Mouse (Mus musculus) forebrain, embryonic 14.5 days (tissue): ENCODE measurements around the gene Ccdc84. TPM values are rescaled to one million over a fixed set of nuclear protein-coding genes. Genes with fewer than 3 reads are reported as not detected.
A peak's percentile ranks its signal among the peaks of the same experiment; 100 is the strongest.

Experiments used
- ATAC-seq: fragments of 200-750 bp; cut with Nextera tagmentation; 2 replicates; pipeline ENCODE4 v1.8.0; 2017; ENCODE audit warnings: mild to moderate bottlenecking, moderate library complexity
- DNase-seq: peaks from one replicate; pipeline ENCODE4 v3.0.0-alpha.2; 2015; ENCODE audit warnings: low spot score
- H3K27ac ChIP-seq: fragments of 300-500 bp; sonication (generic); 2 replicates; pipeline ENCODE4 v1.5.1; 2014; ENCODE audit warnings: low read depth, mild to moderate bottlenecking, control low read depth, low read length, moderate library complexity
- H3K27me3 ChIP-seq: fragments of 300-500 bp; sonication (generic); replicated peaks from 2 replicates; pipeline ENCODE4 v1.6.1; 2014; ENCODE audit warnings: low read length, control low read depth, mixed read lengths; ENCODE audit not compliant: control insufficient read depth, insufficient read depth
- H3K36me3 ChIP-seq: fragments of 300-500 bp; sonication (generic); 2 replicates; pipeline ENCODE4 v1.6.1; 2014; ENCODE audit warnings: low read length, control low read depth; ENCODE audit not compliant: control insufficient read depth, insufficient read depth
- H3K4me1 ChIP-seq: fragments of 300-500 bp; sonication (generic); 2 replicates; pipeline ENCODE4 v1.6.1; 2014; ENCODE audit warnings: antibody characterized with exemption, low read length, control low read depth; ENCODE audit not compliant: control insufficient read depth, insufficient read depth
- H3K4me2 ChIP-seq: fragments of 300-500 bp; sonication (generic); 2 replicates; pipeline ENCODE4 v1.6.1; 2014; ENCODE audit warnings: mild to moderate bottlenecking, control low read depth, low read length
- H3K4me3 ChIP-seq: fragments of 300-500 bp; sonication (generic); 2 replicates; pipeline ENCODE4 v1.5.1; 2014; ENCODE audit warnings: low read depth, low read length, control low read depth
- H3K9ac ChIP-seq: fragments of 300-500 bp; sonication (generic); 2 replicates; pipeline ENCODE4 v1.6.1; 2014; ENCODE audit warnings: mild to moderate bottlenecking, low read length, control low read depth, moderate library complexity
- H3K9me3 ChIP-seq: fragments of 300-500 bp; sonication (generic); replicated peaks from 2 replicates; pipeline ENCODE4 v1.6.1; 2016; ENCODE audit warnings: low read length, control low read depth, mixed read lengths; ENCODE audit not compliant: control insufficient read depth
- WGBS: fragments of 180-500 bp; shearing (Covaris S2); extraction: QIAGEN DNeasy Blood & Tissue Kit; methylation state at CpG from one replicate; pipeline ENCODE4 v1.1.7; 2014; 5-methylcytosine and 5-hydroxymethylcytosine counted together
- polyA plus RNA-seq: library from polyadenylated mRNA; unstranded; fragments of >200 nt; fragmentation: Nextera tagmentation; extraction: Ambion mirVana; gene quantifications from 2 replicates; pipeline ENCODE4 v1.2.1, GENCODE M21; 2014

The Ccdc84 gene
- polyA plus RNA-seq, 1 experiment from 2014 or later: 21.6 TPM

- Histone ChIP-seq H3K9me3 (no peaks in the 10 kb centered on the region), H3K4me2 (no peak overlapping the region), H3K9ac (no peak overlapping the region), H3K27ac (no peak overlapping the region), H3K27me3 (no peaks in the 10 kb centered on the region), H3K4me3 (no peak overlapping the region), H3K4me1 (0 out of 2 replicates have a peak, but pooled peaks cover 6% of the 10 kb centered on the region), H3K36me3 (peaks cover 52% of the 10 kb centered on the region)
- WGBS: 88% methylated on average over 13 of the region's 13 CpGs
- DNase-seq: no peak
- no peak for ATAC-seq
Observed at GRCm38 (mm10) chr9:44399114-44399794, 19.1 kb downstream of the Ccdc84 start.

DNA sequence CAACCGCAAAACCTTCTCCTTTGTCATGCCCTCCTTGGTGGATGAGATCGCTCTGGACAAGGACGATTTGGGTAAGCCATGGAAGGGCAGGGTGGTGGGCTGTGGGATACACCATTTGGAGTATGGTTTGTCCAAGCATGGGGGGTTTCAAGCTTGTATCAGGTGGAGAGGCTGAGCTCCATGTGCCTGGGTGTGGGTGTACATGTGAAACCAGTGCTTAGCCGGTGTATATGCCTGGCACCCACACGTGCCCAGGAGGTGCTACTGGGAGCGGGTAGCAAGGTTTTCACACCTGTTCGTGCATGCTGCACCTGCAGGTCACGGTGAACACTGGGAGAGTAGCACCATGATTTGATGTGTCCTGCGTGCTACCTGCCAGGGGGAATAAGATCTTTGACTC, 19.8 kb downstream of the Ccdc84 start:
- H3K4me2 ChIP-seq: peak overlapping the region; percentile 71
- H3K27ac ChIP-seq: no peak overlapping the region
- H3K9me3 ChIP-seq: no peaks in the 10 kb centered on the region
- ATAC-seq (no peak), DNase-seq (no peak)
- whole genome bisulfite sequencing: 84% methylated on average over 9 of the region's 9 CpGs
- 0 out of 2 replicates have a peak overlapping the region, but pooled peaks have one; percentile 4 for H3K9ac ChIP-seq
- peak overlapping the region; percentile 66; the same call in 1 of the 2 replicates for H3K4me3 ChIP-seq
- H3K27me3 ChIP-seq: no peaks in the 10 kb centered on the region
- H3K36me3 ChIP-seq: peaks cover 45% of the 10 kb centered on the region
- 0 out of 2 replicates have a peak, but pooled peaks cover 6% of the 10 kb centered on the region for H3K4me1 ChIP-seq

GRCm38 (mm10) chr9:44398087-44398486, 20.3 kb downstream of the Ccdc84 start:
- Histone ChIP-seq H3K36me3 (peaks cover 40% of the 10 kb centered on the region), H3K4me2 (peak overlapping the region; percentile 71), H3K27ac (no peak overlapping the region), H3K9ac (peak overlapping the region; percentile 4; the same call in 1 of the 2 replicates), H3K9me3 (no peaks in the 10 kb centered on the region), H3K4me1 (0 out of 2 replicates have a peak, but pooled peaks cover 6% of the 10 kb centered on the region), H3K27me3 (no peaks in the 10 kb centered on the region), H3K4me3 (peak overlapping the region; percentile 66)
- DNase-seq (no peak), ATAC-seq (no peak)
- WGBS: 15% methylated on average over 4 of the region's 4 CpGs

- Histone ChIP-seq H3K9ac (peak within 1 kb of the TSS; percentile 69), H3K27me3 (no peaks in the 10 kb centered on the region), H3K27ac (peak within 1 kb of the TSS; percentile 39; the same call in 1 of the 2 replicates), H3K4me1 (0 out of 2 replicates have a peak, but pooled peaks cover 6% of the 10 kb centered on the region), H3K4me2 (peak within 1 kb of the TSS; percentile 71), H3K9me3 (no peaks in the 10 kb centered on the region), H3K4me3 (peak within 1 kb of the TSS; percentile 66), H3K36me3 (peaks cover 39% of the 10 kb centered on the region)
- ATAC-seq (peak; percentile 97), DNase-seq (peak; percentile 95)
- WGBS: under 1% methylated on average over 42 of the region's 43 CpGs
Observed at GRCm38 (mm10) chr9:44396684-44397411, 21.5 kb downstream of the Ccdc84 start, which contains the start of gene Slc37a4. Gene Slc37a4 (plus strand): TSS chr9:44396852.

- no peak overlapping the region for H3K4me2 ChIP-seq
- H3K9ac ChIP-seq: no peak overlapping the region
- peaks cover 61% of the 10 kb centered on the region for H3K36me3 ChIP-seq
- DNase-seq: peak; percentile 72
- H3K27me3 ChIP-seq: no peaks in the 10 kb centered on the region
- H3K4me3 ChIP-seq: no peak overlapping the region
- no peak overlapping the region; the same call in 1 of the 2 replicates for H3K27ac ChIP-seq
- H3K4me1 ChIP-seq: no peaks in the 10 kb centered on the region
- no peaks in the 10 kb centered on the region for H3K9me3 ChIP-seq
- peak; percentile 61; the same call in 1 of the 2 replicates for ATAC-seq
- WGBS: 32% methylated on average over 4 of the region's 4 CpGs
Observed at GRCm38 (mm10) chr9:44391466-44391865, 26.9 kb downstream of the Ccdc84 start.

GRCm38 (mm10) chr9:44389273-44389672, 29.1 kb downstream of the Ccdc84 start:
- no peak overlapping the region for H3K9ac ChIP-seq
- peaks cover 83% of the 10 kb centered on the region for H3K36me3 ChIP-seq
- no peak overlapping the region for H3K4me3 ChIP-seq
- DNase-seq (peak; percentile 59), ATAC-seq (no peak)
- H3K27me3 ChIP-seq: no peaks in the 10 kb centered on the region
- 61% methylated on average over 8 of the region's 8 CpGs for WGBS
- H3K4me1 ChIP-seq: no peaks in the 10 kb centered on the region
- no peak overlapping the region for H3K27ac ChIP-seq
- no peak overlapping the region for H3K4me2 ChIP-seq
- no peaks in the 10 kb centered on the region for H3K9me3 ChIP-seq

- Histone ChIP-seq H3K9ac (no peak overlapping the region), H3K27me3 (no peaks in the 10 kb centered on the region), H3K4me3 (no peak overlapping the region), H3K27ac (no peak overlapping the region), H3K4me1 (no peaks in the 10 kb centered on the region), H3K9me3 (no peaks in the 10 kb centered on the region), H3K4me2 (no peak overlapping the region), H3K36me3 (peaks cover 97% of the 10 kb centered on the region)
- ATAC-seq: no peak
- 85% methylated on average over 3 of the region's 3 CpGs for WGBS
- DNase-seq: no peak
Observed at GRCm38 (mm10) chr9:44387221-44387620, 31.1 kb downstream of the Ccdc84 start.

DNA sequence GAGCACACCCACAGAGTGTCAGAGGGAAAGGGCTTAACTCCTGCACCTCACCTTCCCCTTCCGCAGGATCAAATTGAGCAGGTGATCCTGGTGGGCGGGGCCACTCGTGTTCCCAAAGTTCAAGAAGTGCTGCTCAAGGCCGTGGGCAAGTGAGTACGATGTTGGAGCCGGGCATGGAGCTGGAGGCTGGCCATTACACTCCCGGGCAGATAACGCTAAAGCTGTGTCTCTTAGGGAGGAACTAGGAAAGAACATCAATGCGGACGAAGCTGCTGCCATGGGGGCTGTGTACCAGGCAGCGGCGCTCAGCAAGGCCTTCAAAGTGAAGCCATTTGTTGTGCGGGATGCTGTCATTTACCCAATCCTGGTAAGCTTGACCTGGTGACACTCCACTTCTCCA, 33.8 kb downstream of the Ccdc84 start:
- peaks cover 8% of the 10 kb centered on the region for H3K4me1 ChIP-seq
- DNase-seq (no peak), ATAC-seq (no peak)
- no peak overlapping the region for H3K4me2 ChIP-seq
- H3K9me3 ChIP-seq: no peaks in the 10 kb centered on the region
- no peak overlapping the region for H3K9ac ChIP-seq
- H3K36me3 ChIP-seq: peaks cover 88% of the 10 kb centered on the region
- H3K27ac ChIP-seq: no peak overlapping the region
- no peak overlapping the region for H3K4me3 ChIP-seq
- no peaks in the 10 kb centered on the region for H3K27me3 ChIP-seq
- 94% methylated on average over 13 of the region's 13 CpGs for WGBS
